Mouse (Mus musculus) spleen, adult 2 months (tissue): ENCODE measurements around the gene Ccdc87.

ENCODE experiments used
- CTCF ChIP-seq: fragments of 200-500 bp; IDR thresholded peaks from 2 replicates; pipeline ENCODE4 v1.5.1; 2011; ENCODE audit warnings: mild to moderate bottlenecking, inconsistent platforms; ENCODE audit not compliant: insufficient read depth, insufficient read length, insufficient replicate concordance; ENCODE audit errors: extremely low read depth
- POLR2A ChIP-seq: fragments of 200-500 bp; IDR thresholded peaks from 2 replicates; pipeline ENCODE4 v1.6.1; 2011; ENCODE audit warnings: low read depth, low read length, inconsistent platforms

GRCm38 (mm10) chr19:4813015-4813414 lies 26.2 kb upstream of the Ccdc87 start:
- TF ChIP-seq CTCF (no peak), POLR2A (no peak)
